Mouse (Mus musculus) forelimb bud, embryonic 11.5 days (tissue): ENCODE measurements around the gene Galt.

Experiments
- DNase-seq: peaks from one replicate; pipeline ENCODE4 v3.0.0-alpha.2; 2012; ENCODE audit warnings: low read depth, low spot score

Gene Galt

DNA sequence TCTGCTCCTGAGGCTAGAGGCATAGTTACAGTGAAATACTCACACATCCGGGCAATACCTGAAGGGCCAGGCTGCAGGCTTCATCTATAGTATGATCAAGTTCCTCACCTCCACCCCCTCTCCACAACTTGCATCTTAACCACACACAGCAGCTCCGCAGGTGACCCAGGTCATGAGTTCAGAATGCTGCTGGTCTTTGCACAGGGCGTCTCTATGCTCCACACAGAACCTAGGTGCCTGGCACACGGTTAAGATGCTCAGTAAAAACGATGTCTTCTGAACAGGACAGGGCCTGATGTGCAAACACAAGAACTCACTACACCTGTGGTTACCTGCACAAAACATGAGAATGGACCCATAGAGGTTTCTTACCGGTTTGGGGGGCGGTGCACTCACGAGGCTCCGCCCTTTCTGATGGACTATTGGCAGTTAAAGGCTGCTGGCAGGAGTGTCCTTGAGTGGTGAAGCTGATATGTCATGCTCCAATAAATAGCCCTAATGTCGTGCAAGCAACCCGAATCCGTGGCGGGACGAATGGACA, at the start of gene Galt:
Gene Galt (plus strand): TSS at position 432 of the 541 bp plus-strand sequence.
- DNase-seq = no peak

DNA sequence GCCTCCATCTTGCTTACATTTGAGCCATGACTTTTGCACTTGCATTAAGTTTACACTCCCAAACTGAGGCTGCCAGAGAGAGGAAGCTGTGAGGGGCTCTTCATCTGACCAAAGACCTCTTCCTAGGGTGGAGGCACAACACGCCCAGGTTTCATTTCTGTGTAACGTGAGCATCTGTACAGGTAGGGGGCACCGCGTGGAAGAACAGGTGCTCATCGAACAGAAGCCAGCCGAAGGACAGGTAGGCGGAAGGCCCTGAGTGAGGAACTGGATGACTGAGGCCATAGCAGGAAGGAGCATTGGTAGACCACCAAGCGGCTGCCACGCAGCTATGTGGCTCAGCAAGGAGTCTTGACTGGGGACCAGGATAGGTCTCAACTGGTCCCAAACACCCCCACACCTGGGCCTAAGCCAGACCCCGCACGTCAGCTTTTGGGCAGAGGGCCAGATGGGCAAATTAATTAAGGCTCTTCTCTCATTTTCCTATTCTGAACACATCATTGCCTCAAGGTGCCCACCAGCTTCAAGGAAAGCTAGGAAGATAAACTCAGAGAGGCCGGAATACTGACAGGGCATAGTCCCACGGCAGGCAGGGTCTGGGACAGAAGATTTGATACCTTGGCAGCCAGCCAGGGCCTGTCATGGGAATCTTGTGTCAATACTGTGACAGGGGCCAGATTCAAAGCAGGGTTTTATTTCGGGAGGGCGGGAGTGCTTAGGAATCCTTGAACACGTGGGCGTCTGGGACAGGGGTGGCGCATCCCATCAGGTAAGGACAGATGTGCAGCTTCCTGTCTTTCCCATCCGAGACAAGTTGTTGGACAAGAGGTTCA, 48.9 kb upstream of the Galt start:
- DNase-seq = no peak

DNA sequence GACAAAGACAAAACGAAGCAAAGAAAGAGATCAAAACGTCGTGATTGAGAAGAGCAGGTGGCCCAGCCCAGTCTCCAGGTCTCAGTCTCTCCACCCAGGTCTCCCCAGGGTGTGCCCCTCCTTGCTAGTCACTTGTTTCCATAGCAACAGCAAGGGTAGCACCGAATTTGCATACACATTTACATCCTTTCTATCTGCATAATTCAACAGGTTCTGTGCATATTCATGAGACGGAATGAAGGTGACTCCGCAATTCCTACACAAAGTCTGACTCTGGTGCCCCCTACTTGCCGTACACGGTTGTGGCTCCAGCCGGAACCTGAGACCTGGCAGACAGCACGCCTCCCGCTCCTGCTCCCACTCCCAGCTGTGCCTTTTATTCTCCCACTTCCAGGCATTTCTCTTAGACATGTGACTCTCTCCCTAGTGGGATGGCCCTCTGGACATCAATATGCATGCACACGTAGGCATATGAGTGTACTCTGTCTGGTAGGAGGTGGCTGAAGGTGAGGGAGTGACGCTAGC, 48.0 kb upstream of the Galt start:
- peak; percentile 74 for DNase-seq

DNA sequence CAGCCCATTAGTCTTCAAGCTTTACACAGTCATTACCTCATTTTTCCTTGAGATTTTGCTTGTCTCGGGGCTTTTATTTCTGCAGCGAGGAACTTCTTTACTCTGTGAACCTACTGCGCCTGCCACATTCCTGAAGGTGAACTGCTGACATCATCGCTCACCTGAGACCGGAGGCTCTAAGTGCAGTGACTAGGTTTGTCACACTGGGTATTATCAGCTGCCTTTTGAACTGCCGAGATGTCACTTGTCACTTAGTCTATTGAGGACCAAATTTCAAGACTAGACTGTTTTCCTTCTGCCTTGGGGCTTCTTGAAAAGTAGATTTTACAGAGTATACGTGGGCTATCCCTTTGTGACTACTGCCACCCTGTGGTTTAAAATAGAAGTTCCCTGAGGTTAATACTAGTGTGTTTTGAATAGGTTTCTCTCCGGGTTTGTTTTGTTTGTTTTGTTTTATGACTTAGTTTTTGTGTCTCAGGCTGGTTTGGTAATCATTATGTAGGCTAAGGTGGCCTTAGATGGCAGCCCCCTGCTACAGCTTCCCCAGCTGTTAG, 46.8 kb upstream of the Galt start:
- DNase-seq = peak; percentile 69

DNA sequence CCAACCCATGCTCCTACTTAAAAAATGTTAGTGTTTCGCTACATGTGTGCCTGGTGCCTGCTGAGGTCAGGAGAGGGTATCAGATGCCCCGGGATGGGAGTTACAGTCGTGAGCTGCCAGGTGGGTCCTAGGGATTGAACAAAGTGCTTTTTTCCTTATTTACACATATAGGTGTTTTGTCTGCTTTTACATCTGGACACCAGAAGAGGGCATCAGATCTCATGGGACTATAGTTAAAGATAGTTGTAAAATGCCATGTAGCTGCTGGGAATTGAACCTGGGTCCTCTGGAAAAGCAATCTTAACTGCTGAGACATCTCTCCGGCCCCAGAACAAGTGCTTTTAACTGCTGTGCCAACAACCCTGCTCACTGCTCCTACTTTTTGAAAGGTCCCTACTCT, 44.8 kb upstream of the Galt start:
- no peak for DNase-seq

DNA sequence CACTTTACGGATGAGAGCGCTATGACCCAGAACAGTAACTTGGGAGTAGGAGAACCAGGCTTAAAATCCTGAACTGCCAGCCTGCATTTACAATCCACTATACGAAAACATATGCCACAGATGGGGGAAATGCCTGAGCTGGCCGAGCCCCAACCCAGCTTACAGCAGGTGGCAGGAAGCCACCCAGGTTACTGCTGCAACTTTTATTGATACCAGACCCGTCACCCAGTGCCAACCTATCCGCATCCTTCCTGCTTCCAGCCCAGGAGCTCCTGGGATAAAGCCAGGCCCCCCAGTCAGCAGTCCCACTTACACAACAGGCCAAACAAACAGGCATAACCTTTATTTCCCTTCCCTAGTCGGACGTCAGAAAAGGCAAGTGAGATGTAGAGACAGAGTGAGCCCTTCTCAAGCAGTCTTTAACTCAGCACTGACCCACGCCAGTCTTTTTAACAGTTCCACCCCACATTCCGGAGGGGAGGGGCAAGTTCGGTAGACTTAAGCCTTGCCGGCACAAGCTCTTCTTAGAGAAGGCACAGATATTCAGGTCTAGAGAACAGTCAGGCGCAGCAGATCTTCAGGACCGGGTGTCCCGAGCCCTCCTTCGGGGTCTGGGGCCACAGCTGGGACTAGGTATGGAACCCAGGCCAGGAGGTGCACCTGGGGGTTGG, 43.2 kb upstream of the Galt start:
- DNase-seq = no peak

DNA sequence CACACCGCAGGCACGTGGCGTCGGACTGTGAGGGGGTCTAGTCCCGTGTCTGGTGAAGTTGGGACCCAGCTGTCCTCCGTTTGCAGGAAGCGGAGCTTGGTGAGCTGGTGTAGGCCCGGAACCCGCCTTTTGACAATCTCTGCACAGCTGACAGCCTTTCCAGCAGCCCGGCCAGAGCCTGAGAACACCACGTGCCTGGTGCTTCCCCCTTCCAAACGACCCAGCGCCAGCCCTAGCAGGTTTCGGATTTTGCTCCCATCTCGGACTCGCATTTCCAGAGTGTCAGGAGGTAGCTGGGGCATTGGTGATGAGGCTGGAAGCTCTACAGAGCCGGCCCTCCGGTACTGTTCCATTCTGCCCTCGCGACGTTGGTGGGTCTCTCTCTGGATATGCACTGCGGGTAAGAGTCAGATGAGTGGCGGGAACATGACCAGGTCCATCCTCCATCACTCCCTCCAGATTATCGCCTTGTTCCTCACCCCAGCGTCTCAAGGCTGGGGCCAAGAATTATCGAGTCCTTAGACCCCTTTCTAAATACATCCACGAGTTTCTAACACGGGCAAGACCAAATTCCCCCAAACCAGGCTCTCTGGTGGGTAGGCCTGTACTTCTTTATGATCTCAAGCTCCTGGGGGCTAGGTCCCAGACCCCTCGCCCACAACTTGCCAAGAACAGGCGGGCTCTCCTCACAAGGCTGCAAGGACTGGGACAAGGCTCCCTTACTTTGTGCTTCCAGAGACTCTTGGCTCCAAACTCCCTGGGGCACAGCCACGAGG, 42.4 kb upstream of the Galt start:
- DNase-seq = no peak

DNA sequence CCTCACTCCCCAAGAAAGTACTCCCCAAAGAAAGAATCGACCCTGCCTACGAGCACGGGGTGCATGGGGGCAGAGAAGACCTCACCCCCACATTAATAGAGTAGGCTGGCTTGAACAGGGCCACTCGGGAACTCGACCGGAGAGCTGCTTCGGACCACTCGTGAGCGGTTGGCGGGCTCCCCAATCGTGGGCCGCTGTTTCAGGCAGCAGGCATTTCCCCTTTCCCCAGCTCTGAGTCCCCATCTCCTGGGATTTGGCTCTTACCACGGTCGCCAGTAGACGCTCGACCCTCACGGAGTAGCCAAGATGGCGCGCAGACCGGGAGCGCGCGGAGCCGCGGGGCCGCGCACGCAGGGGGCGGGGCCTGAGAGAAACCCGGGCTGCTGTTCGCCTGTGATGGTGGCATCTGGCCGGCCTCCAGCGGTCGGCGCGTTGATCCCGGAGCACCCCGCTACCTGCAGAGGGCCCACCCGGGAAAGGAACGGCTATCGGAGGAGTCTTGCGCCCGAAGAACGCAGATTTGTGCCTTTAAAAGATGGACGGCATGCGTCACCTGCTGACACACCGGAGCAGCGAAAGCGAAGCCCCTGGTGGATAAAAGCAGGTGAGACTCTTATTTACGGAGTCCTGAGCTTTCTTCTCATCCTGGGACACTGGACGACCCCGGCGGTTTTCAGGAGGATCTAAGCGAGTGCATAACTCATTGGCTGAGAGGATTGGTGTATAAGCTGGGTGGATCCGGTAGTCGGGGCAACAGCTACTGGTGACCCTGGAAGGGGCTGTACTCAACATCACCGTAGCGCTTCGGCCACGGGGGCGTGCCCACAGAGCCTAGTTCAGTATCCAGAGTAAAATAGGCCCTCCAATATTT, 41.6 kb upstream of the Galt start, which contains the start of gene Rpp25l:
Gene Rpp25l (minus strand): TSS at position 338 of the 871 bp plus-strand sequence.
- peak; percentile 87 for DNase-seq

DNA sequence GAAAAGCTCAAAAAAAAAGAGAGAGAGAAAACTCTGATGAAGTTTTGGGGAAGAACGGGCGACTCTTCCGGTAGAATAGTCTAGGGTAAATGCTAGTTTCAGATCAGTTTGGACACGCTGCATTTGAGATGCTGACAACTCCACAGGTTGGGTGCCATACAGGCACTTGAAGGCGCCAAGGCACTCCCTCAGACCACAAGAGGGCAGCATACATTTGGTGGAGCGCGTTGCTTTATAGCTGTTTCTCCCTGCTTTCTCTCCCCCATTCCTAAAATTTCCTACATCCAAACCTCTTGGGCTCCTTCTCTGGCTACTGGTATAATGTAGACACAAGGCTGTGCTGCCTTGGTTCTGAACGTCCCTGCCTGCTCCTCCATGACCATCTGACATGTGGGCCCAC, 40.8 kb upstream of the Galt start:
- DNase-seq = peak; percentile 74

DNA sequence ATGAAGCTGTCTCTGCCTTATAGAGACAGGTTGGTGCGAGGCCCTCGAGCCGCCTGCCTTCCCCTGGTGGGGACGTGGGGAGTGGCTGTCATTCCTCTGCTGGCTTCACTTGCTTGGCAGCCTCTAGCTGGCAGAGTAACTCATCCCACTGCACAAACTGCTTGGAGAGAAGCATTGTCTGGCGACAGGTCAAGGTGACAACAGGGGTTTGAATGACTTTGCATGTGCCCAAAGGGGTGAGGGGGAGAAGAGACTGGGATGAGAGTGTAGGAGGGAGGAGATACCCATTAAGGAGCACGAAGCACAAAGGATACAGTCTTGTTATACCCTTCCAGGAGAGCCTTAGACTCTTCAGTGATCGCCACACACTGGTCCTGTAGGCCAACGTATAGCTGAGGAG, 39.9 kb upstream of the Galt start:
- no peak for DNase-seq

DNA sequence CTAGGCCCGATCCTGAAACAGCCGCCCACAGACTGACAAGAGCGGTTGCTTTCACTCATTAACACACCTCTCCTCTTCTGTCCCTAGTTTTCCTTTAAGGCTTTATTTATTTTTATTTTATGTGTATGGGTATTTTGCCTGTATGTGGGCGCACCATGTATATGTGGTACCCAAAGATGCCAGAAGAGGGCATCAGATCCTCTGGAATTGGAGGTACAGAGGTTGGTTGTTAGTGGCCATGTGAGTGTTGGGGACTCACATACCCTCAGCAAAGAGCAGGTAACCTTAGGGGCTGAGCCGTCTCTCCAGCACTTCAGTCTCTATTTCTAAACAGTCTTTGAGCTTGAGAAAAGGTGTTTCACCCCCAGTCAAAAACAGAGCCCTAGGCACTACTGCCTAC, 39.4 kb upstream of the Galt start:
- no peak for DNase-seq

DNA sequence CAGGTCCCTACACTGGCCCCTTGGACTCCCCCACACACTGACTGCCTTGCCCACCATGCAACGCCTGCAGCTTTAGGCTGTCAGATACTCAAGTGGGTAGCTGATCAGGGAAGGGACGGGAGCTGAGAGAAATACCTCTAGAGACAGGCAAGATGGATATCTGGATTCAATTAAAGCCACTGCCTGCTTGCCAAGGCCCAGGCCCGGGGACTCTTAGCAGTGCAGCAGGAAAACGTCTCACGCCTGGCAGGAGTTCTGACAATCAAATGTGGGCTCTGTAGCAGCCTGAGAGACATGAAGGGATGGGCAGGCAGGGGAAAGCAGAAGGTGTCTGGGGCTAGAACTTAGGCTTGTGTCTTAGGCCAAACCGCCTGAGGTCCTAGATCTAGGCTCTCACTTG, 38.2 kb upstream of the Galt start:
- DNase-seq = no peak

DNA sequence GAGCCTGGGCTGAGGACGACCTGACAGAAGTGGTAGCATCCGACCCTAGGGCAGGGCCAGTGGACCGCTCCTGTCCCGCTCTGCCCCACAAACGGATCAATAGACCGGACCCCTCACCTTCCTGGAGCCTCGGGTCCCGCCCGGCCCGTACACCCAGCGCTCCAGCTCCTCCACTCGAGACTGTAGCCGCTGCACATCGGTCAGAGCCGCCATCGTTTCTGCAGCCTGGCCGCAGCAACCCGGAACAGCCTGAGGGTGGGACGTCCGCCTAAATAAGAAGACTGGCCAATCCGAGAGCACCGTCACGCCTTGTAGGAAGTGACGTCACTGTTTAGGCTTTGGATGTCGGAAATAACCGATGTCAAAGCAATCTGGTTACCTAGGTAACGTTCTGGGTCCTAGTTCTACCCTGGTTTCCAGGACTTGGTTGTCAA, 32.1 kb upstream of the Galt start, which contains the start of gene Dctn3:
Gene Dctn3 (minus strand): TSS at position 253 of the 434 bp plus-strand sequence.
- DNase-seq = peak; percentile 96

DNA sequence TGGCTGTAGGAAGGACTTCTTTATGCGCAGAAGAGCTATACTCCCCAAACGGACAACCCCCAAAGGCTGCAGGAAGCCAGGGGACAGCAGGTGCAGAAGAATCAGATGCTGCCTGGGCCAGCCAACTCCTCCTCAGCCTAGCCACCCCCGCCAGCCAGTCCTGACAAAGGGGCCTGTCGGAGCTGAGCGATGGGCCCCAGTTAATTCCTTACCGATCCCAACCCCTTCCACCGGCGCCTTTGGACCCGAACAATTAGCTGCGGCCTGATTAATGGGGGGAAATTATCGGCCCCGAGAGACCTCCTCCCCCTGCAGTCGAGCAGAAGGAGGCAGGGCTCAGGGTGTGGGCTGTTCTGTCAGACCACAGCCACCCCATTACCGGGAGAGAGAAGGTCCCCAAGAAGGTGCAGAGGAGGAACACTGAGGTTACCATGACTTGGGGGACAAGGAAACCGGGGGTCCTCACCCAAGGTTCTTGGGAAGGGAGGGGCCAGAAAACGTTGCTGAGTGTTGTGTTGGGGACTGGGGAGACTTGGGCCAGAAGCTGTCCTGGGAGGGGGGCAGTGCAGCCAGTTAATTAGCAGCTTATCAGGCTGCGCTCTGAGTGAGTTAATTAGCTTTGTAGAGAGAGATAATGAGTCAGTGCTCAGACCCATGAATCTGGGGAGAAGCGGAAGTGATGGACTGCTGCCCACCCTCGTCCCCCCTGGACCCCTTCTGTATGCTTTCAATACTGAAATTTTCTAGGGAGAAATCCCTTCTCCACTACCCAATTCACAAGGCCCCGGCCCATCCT, 28.0 kb upstream of the Galt start:
- DNase-seq = no peak

DNA sequence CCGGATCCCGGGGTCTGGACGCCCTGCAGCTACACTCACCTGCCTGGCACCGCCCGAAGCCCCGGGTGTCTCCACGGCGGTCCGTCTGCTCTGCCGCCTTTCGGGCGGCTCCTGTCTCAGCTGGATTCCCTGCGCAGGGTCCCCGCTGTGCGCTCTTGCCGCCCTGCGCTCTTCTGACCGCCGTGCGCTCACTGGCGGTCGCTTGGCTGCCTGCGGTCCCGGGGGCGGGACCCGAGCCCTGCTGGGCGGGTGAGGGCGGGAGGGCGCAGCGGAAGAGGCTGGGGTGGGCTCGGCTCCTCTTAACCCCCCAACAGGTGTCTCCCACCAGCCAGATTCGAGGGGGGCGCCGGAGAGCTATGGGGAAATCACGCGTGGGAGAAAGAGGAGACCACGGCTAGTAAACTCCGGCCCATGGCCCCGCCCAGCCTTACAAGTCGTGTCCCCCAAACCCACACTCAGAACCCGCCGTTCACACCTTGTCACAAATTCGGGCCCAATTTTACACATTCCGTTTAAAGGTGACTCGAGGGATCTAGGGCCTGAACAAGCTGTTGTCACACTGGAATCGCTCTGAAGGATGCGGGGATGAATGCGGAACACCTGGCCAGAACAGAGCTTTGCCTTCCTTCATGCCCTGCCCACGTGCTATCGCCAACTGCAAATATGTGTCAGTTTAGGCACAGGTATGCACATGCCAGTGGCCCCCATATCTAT, 23.8 kb upstream of the Galt start, which contains the start of gene Arid3c:
Gene Arid3c (minus strand): TSS at position 91 of the 714 bp plus-strand sequence.
- no peak for DNase-seq

DNA sequence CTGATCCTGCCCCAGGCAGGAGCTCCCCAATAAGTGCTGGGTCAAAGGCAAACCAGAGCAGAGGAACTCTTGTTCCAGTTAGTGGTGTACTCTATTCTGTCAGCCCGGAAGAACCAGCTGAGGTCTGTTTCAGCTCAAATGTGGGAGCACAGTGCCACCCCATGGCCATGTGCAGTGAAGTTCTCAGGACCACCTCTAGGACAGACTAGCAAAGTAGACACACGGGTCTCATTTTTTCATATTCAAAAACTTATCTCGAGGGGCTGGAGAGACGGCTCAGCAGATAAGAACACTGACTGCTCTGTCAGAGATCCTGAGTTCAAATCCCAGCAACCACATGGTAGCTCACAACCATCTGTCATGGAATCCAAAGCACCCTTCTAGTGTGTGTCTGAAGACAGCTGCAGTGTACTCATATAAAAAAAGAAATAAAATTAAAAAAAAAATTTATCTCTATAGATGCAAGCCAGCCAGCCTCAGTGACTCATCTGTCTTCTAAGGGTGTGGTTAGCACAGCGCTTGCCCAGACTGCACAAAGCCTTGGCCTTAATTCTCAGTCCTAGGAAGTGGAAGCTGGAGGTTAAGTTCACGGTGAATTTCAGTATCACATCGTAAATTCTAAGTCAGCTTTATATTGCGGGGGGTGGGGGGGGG, 17.3 kb upstream of the Galt start:
- DNase-seq = peak; percentile 68

DNA sequence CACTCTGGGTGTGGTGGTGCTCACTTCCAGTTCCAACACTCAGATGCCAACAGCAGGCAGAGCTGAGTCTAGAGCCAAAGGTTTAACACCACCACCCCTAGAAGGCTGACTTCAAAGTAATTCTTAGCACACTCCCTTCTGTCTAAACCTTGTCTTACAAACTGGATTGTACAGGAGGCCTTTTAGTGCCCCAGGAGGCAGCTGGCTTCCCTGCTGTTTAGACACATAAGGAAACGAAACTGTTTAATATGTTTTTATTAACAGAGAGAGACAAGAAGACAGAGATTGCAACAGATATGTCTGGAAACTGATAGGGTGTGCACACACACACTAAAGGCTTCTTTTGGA, 16.8 kb upstream of the Galt start:
- DNase-seq = no peak

DNA sequence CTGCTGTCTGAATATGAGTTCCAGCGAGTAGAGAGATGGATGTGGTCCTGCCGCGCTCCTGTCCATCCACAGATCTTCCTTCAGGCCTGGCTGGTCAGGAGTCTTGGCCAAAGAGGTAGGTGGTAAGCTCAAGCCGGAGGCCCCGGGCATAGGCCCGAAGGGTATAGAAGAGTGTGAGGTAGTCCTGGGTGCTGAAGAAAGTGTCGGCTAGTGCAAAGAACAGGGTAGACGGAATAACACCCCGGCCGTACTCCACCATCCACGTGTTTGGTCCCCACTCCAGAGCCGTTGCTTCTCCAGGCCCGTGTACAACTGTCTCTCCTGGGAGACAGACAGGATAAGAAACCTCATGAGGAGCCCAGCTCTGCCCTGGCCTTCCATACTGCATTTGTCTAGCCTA, 15.8 kb upstream of the Galt start:
- no peak for DNase-seq
